Mouse (Mus musculus) MEL (cell line): Measurements from ENCODE around the gene Gm13199. TPM values are rescaled to one million over a fixed set of nuclear protein-coding genes. Genes with fewer than 3 reads are reported as not detected.

Experiments
- DNase-seq: peaks from one replicate; pipeline ENCODE4 v3.0.0; 2011; ENCODE audit warnings: low read depth, low spot score
- H3K27ac ChIP-seq: 2 replicates; pipeline ENCODE4 v1.5.1; 2012; ENCODE audit warnings: low read depth, mild to moderate bottlenecking, control low read depth, low read length, moderate library complexity; ENCODE audit not compliant: control insufficient read depth
- H3K27me3 ChIP-seq, 2 experiments: fragments of 150-350 bp in 1 of 2; sonication (generic) in 1 of 2; 2 replicates each; pipeline ENCODE4 v1.6.1; 2012; ENCODE audit warnings: low read length in 2 of 2, mild to moderate bottlenecking in 2 of 2, improper control_type of control experiment in 1 of 2, moderate library complexity in 1 of 2; ENCODE audit not compliant: insufficient read depth in 2 of 2, control insufficient read depth in 1 of 2
- H3K36me3 ChIP-seq, 2 experiments: 2 replicates each; pipeline ENCODE4 v1.6.1; 2012 to 2014; ENCODE audit warnings: low read length in 2 of 2, improper control_type of control experiment in 1 of 2, inconsistent platforms in 1 of 2, mild to moderate bottlenecking in 1 of 2; ENCODE audit not compliant: insufficient read depth in 2 of 2, control insufficient read depth in 1 of 2
- H3K4me1 ChIP-seq, 2 experiments: fragments of 150-350 bp in 1 of 2; sonication (generic) in 1 of 2; 2 replicates each; pipeline ENCODE4 v1.6.1; 2012; ENCODE audit warnings: low read length in 2 of 2, improper control_type of control experiment in 1 of 2, mild to moderate bottlenecking in 1 of 2; ENCODE audit not compliant: insufficient read depth in 2 of 2, control insufficient read depth in 1 of 2
- H3K4me3 ChIP-seq, 2 experiments: fragments of 150-350 bp in 1 of 2; sonication (generic) in 1 of 2; 2 replicates each; pipeline ENCODE4 v1.5.1; 2012; ENCODE audit warnings: low read depth in 2 of 2, low read length in 2 of 2, mild to moderate bottlenecking in 2 of 2, moderate library complexity in 2 of 2, control low read depth in 1 of 2, improper control_type of control experiment in 1 of 2; ENCODE audit not compliant: control insufficient read depth in 1 of 2, insufficient read depth in 1 of 2
- H3K79me2 ChIP-seq: 2 replicates; pipeline ENCODE4 v1.6.1; 2012; ENCODE audit warnings: mild to moderate bottlenecking, low read length, moderate library complexity; ENCODE audit not compliant: control insufficient read depth, poor library complexity, insufficient read depth
- H3K9ac ChIP-seq: 2 replicates; pipeline ENCODE4 v1.6.1; 2012; ENCODE audit warnings: low read depth, mild to moderate bottlenecking, control low read depth, low read length, moderate library complexity; ENCODE audit not compliant: control insufficient read depth, poor library complexity, severe bottlenecking
- H3K9me3 ChIP-seq: fragments of 150-350 bp; sonication (generic); replicated peaks from 2 replicates; pipeline ENCODE4 v1.6.1; 2012; ENCODE audit warnings: mild to moderate bottlenecking, low read length, improper control_type of control experiment, moderate library complexity; ENCODE audit not compliant: insufficient read depth
- CHD2 ChIP-seq: IDR thresholded peaks from 2 replicates; pipeline ENCODE4 v1.6.1; 2011; ENCODE audit warnings: low read length, improper control_type of control experiment
- CTCF ChIP-seq, 3 experiments: IDR thresholded peaks in 2 of 3; conservative IDR thresholded peaks in 1 of 3; 2 replicates each; pipeline ENCODE4 v1.5.1; 2011 to 2012; ENCODE audit warnings: low read length in 3 of 3, low read depth in 2 of 3, mild to moderate bottlenecking in 2 of 3, improper control_type of control experiment in 1 of 3, inconsistent platforms in 1 of 3, mixed read lengths in 1 of 3, moderate library complexity in 1 of 3; ENCODE audit not compliant: control insufficient read depth in 1 of 3, insufficient read depth in 1 of 3, poor library complexity in 1 of 3, severe bottlenecking in 1 of 3
- ETS1 ChIP-seq: IDR thresholded peaks from 2 replicates; pipeline ENCODE4 v1.6.1; 2012; ENCODE audit warnings: low read depth, mild to moderate bottlenecking, inconsistent platforms, low read length, improper control_type of control experiment, moderate library complexity
- GABPA ChIP-seq: IDR thresholded peaks from 2 replicates; pipeline ENCODE4 v1.6.1; 2012; ENCODE audit warnings: low read depth, mild to moderate bottlenecking, inconsistent platforms, low read length, improper control_type of control experiment, moderate library complexity
- GATA1 ChIP-seq: IDR thresholded peaks from 2 replicates; pipeline ENCODE4 v1.6.1; 2011; ENCODE audit warnings: low read depth, low read length, improper control_type of control experiment
- HCFC1 ChIP-seq: IDR thresholded peaks from 2 replicates; pipeline ENCODE4 v1.6.1; 2012; ENCODE audit warnings: low read depth, mild to moderate bottlenecking, inconsistent platforms, low read length, improper control_type of control experiment, moderate library complexity
- JUND ChIP-seq: IDR thresholded peaks from 2 replicates; pipeline ENCODE4 v1.6.1; 2011; ENCODE audit warnings: low read depth, mild to moderate bottlenecking, improper control_type of control experiment, low read length
- KAT2A ChIP-seq: conservative IDR thresholded peaks from 2 replicates; pipeline ENCODE4 v1.6.1; 2012; ENCODE audit warnings: low read depth, low read length, improper control_type of control experiment, inconsistent platforms
- MAX ChIP-seq: IDR thresholded peaks from 2 replicates; pipeline ENCODE4 v1.6.1; 2011; ENCODE audit warnings: low read length, improper control_type of control experiment
- MYC ChIP-seq: IDR thresholded peaks from 2 replicates; pipeline ENCODE4 v1.6.1; 2011; ENCODE audit warnings: low read depth, mild to moderate bottlenecking, low read length, improper control_type of control experiment, moderate library complexity
- NELFE ChIP-seq: IDR thresholded peaks from 2 replicates; pipeline ENCODE4 v1.6.1; 2011; ENCODE audit warnings: low read depth, low read length, improper control_type of control experiment
- NRF1 ChIP-seq: IDR thresholded peaks from 2 replicates; pipeline ENCODE4 v1.6.1; 2014; ENCODE audit warnings: low read depth, mild to moderate bottlenecking, inconsistent platforms, low read length, improper control_type of control experiment, moderate library complexity; ENCODE audit not compliant: poor library complexity, insufficient read depth, severe bottlenecking
- POLR2A ChIP-seq, 2 experiments: IDR thresholded peaks; 2 replicates each; pipeline ENCODE4 v1.6.1; 2011 to 2012; ENCODE audit warnings: low read length in 2 of 2, mild to moderate bottlenecking in 2 of 2, control low read depth in 1 of 2, improper control_type of control experiment in 1 of 2, low read depth in 1 of 2, moderate library complexity in 1 of 2; ENCODE audit not compliant: control insufficient read depth in 1 of 2, insufficient read depth in 1 of 2, poor library complexity in 1 of 2
- RAD21 ChIP-seq: IDR thresholded peaks from 2 replicates; pipeline ENCODE4 v1.6.1; 2011; ENCODE audit warnings: mild to moderate bottlenecking, low read depth, low read length, improper control_type of control experiment
- RCOR1 ChIP-seq: IDR thresholded peaks from 2 replicates; pipeline ENCODE4 v1.6.1; 2012; ENCODE audit warnings: low read depth, mild to moderate bottlenecking, inconsistent platforms, low read length, improper control_type of control experiment
- TBP ChIP-seq: IDR thresholded peaks from 2 replicates; pipeline ENCODE4 v1.8.0; 2011; ENCODE audit warnings: low read depth, low read length, improper control_type of control experiment
- UBTF ChIP-seq: IDR thresholded peaks from 2 replicates; pipeline ENCODE4 v1.6.1; 2012; ENCODE audit warnings: low read depth, mild to moderate bottlenecking, inconsistent platforms, low read length, improper control_type of control experiment, moderate library complexity, borderline replicate concordance; ENCODE audit not compliant: insufficient read depth
- USF1 ChIP-seq: IDR thresholded peaks from 2 replicates; pipeline ENCODE4 v1.6.1; 2014; ENCODE audit warnings: low read depth, mild to moderate bottlenecking, inconsistent platforms, low read length, improper control_type of control experiment, moderate library complexity
- USF2 ChIP-seq, 2 experiments: IDR thresholded peaks; 2 replicates each; pipeline ENCODE4 v1.6.1; 2011 to 2012; ENCODE audit warnings: improper control_type of control experiment in 2 of 2, low read length in 2 of 2, borderline replicate concordance in 1 of 2, inconsistent platforms in 1 of 2, low read depth in 1 of 2, mild to moderate bottlenecking in 1 of 2; ENCODE audit not compliant: insufficient read depth in 1 of 2
- ZKSCAN1 ChIP-seq: IDR thresholded peaks from 2 replicates; pipeline ENCODE4 v1.6.1; 2012; ENCODE audit warnings: low read depth, mild to moderate bottlenecking, inconsistent platforms, low read length, improper control_type of control experiment, moderate library complexity
- ZMIZ1 ChIP-seq: IDR thresholded peaks from 2 replicates; pipeline ENCODE4 v1.6.1; 2012; ENCODE audit warnings: low read depth, mild to moderate bottlenecking, inconsistent platforms, low read length, improper control_type of control experiment, moderate library complexity
- polyA plus RNA-seq, 2 experiments: library from polyadenylated mRNA; stranded (reverse) in 1 of 2; unstranded in 1 of 2; fragments of >175 nt in 1 of 2; fragments of >200 nt in 1 of 2; gene quantifications; 2 replicates each; pipeline versions ENCODE4 v1.2.1 to v1.2.4; 2012; ENCODE audit warnings: low replicate concordance in 2 of 2, low read depth in 1 of 2; ENCODE audit not compliant: insufficient read length in 2 of 2, insufficient read depth in 1 of 2, missing spikeins in 1 of 2
- total RNA-seq: library from RNA; depleted of rRNA; stranded (reverse); fragments of 300-350 nt; gene quantifications from 2 replicates; pipeline ENCODE4 v1.2.3, GENCODE M21; 2012; rRNA removed

Gm13199 gene
- total RNA-seq: 0.35 and 0.39 TPM in 2 replicates
- 1 to 10 TPM in 1 of 2 experiments, not detected in 1; 4.8 TPM for polyA plus RNA-seq

DNA sequence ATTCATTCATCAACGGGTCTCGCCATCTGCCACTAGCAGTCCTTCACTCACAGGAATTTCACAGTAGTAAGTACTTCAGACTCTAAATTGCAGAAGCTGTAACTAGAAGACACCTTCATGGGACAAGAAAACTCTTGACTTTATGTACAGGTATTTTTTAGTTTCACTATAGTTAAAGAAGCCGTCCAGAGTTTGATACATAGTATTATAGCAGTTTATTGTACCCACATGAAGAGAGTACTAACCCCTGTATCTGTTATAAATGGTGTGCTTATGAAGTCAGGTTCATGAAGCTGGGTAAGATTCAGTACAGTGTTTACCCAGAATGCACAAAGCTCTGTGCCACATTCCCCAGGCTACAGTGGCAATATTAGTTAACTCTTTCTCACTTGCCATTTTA, at the start of gene Gm13199:
TSS of gene Gm13199 (minus strand) at position 101 of the 400 bp plus-strand sequence.
- Histone ChIP-seq H3K9ac (no peak within 1 kb of the TSS), H3K36me3 (peaks cover 0 to 34% of the 10 kb centered on the region in 2 experiments; a peak in 2 of 4 replicates)

GRCm38 (mm10) chr2:5911282-5911965, 48.7 kb upstream of the Gm13199 start:
- no peaks in the 10 kb centered on the region for H3K27me3 ChIP-seq
- no peak for TF ChIP-seq KAT2A
- TF ChIP-seq CTCF (IDR thresholded peaks at IDR 0.05 in 2 of 3, conservative IDR thresholded peaks at IDR 0.05 in 1 of 3; ENCODE audit: control insufficient read depth in 1 of 3, insufficient read depth in 1 of 3, low read depth in 2 of 3, low read length in 3 of 3, poor library complexity in 1 of 3, severe bottlenecking in 1 of 3): no peak
- no peak for TF ChIP-seq ZMIZ1
- no peak for TF ChIP-seq RCOR1
- no peak for TF ChIP-seq CHD2
- TF ChIP-seq GATA1: no peak
- TF ChIP-seq ZKSCAN1: no peak
- no peak for TF ChIP-seq MAX
- TF ChIP-seq UBTF: no peak
- TF ChIP-seq TBP: no peak
- no peak for TF ChIP-seq USF1
- no peak for TF ChIP-seq USF2 (IDR thresholded peaks at IDR 0.05; ENCODE audit: borderline replicate concordance in 1 of 2, insufficient read depth in 1 of 2, low read depth in 1 of 2, low read length in 2 of 2)
- no peak for TF ChIP-seq JUND
- TF ChIP-seq GABPA: no peak
- no peak for TF ChIP-seq MYC
- TF ChIP-seq NRF1: no peak
- no peak overlapping the region for H3K9ac ChIP-seq
- no peak overlapping the region for H3K4me3 ChIP-seq
- H3K36me3 ChIP-seq: no peaks in the 10 kb centered on the region
- DNase-seq: no peak
- no peaks in the 10 kb centered on the region for H3K9me3 ChIP-seq
- no peaks in the 10 kb centered on the region for H3K79me2 ChIP-seq
- H3K27ac ChIP-seq: no peak overlapping the region
- H3K4me1 ChIP-seq: no peaks in the 10 kb centered on the region

More for the DNA sequence above, at the start of gene Gm13199:
- Histone ChIP-seq H3K4me1 (no peaks in the 10 kb centered on the region), H3K79me2 (no peaks in the 10 kb centered on the region), H3K9me3 (no peaks in the 10 kb centered on the region), H3K27ac (no peak within 1 kb of the TSS), H3K4me3 (no peak within 1 kb of the TSS), H3K27me3 (no peaks in the 10 kb centered on the region)
- DNase-seq: no peak
- TF ChIP-seq CHD2 (no peak), UBTF (no peak), POLR2A (IDR thresholded peaks at IDR 0.05; ENCODE audit: control insufficient read depth in 1 of 2, insufficient read depth in 1 of 2, low read depth in 1 of 2, low read length in 2 of 2, poor library complexity in 1 of 2) (no peak), NELFE (no peak), ETS1 (no peak), RAD21 (no peak), HCFC1 (no peak), MAX (no peak), ZMIZ1 (no peak)
